Mouse (Mus musculus): ENCODE results near the gene Olfr288.

Olfr288 gene

GRCm38 (mm10) chr15:98167645-98168621 is 27.4 kb downstream of the Olfr288 start:
- intact Hi-C loops (cut with DNase I), result no loop called here

DNA sequence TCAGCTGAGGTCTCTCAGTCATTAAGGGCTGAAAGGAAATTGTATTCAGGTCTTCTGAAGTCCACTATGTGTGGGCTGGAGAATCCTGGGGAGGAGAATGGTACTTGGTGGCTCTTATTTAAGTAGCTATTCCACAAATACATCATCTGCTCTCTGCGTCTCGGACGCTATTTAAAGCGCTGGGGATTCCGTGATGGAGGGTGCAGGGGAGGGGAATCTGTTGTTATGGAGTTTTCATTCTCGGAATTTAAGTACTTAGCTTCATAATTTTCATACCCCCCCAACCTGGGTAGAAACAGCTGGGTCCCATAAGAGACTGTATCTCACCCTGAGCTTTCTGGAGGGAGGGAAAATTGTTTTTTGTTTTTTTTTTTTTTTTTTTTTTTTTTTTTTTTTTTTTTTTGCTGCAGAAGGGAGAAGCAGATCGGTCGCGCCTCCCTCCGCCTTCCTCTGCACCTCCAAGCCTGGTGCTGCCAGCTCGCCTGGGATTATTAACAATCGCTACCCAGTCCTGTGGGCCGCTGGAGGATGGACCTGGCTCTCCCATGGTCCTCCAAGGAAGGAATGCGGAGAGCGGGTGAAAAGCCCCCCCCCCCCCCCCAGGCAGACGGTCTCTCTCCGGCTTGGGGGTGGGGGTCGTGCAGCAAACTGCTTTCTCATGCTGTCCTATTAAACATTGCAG is 28.2 kb downstream of the Olfr288 start, which contains the start of gene Ccdc184:
Gene Ccdc184, plus strand, starts transcription at position 196 of the 682 bp plus-strand sequence.
- intact Hi-C loops (cut with DNase I), result no loop called here

DNA sequence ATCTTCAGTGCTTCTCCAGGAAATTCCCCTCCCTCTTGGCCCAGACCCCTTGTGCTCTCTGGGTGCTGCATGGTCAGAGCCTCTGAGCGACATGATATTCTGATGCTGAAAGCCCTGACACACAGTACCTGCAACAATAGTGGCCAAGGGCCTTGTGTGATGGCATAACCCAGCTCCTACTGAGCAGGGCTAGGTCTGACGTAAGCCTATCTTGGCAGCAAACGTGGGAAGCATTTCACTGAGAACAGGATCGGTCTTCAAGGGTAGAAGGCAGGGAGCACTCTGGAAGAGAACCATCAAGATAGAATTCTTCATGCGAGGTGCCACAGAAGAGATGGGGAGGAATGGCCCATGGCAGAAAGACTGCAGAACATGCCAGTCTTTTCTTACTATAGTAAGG is 29.8 kb downstream of the Olfr288 start, which contains the start of gene Asb8:
Gene Asb8, minus strand, starts transcription at position 101 of the 400 bp plus-strand sequence.
- intact Hi-C loops (cut with DNase I), result no loop called here

- intact Hi-C loops (cut with DNase I), result no loop called here
Observed at GRCm38 (mm10) chr15:98162561-98162960, 32.8 kb downstream of the Olfr288 start.

DNA sequence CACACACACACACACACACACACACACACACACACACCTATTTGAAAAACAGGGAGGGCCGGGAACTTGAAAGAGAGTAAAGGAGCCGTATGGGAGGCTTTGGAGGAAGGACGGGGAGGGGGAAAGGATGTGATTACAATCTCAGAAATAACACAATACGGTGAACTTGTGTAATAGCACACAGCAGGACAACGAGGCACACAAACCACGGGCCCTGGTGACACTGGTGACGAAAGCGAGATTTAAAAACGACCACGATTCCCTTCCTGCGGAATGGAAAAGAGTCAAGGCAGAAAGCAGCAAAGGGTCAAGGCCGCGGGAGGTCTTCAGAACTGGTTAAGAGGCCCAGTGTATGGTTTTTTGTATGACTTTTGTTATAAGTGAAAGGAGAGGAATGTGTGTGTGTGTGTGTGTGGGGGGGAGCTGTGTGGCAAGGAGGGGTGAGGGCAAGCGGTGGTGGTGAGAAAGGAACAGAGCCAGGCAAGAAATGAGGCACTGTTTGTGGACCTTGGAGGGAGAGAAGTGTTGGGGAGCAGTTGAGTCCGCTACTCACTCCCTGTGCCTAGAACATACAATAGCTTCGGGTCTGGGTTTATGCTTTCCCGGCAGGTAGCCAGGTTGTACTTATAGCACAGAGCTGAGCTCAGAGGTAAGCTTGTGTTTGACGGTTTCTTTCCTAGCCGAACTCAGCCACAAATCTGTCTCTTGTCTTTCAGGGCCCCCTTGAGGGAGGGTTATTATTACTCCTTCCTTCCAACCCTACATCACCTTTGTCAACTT is 34.1 kb downstream of the Olfr288 start:
- intact Hi-C loops (cut with DNase I), result no loop called here

GRCm38 (mm10) chr15:98157253-98157652 is 38.1 kb downstream of the Olfr288 start:
- intact Hi-C loops (cut with DNase I), result no loop called here

GRCm38 (mm10) chr15:98155944-98156343 is 39.4 kb downstream of the Olfr288 start:
- intact Hi-C loops (cut with DNase I), result no loop called here

- intact Hi-C loops (cut with DNase I), result no loop called here
Observed at GRCm38 (mm10) chr15:98155272-98155671, 40.1 kb downstream of the Olfr288 start.

GRCm38 (mm10) chr15:98154631-98155030 is 40.7 kb downstream of the Olfr288 start:
- intact Hi-C loops (cut with DNase I), result loop anchor here (5.0 kb wide), 1 partner anchor 67 kb away; no protein-coding TSS in a partner anchor

- intact Hi-C loops (cut with DNase I), result loop anchor here (5.0 kb wide), 1 partner anchor 67 kb away; no protein-coding TSS in a partner anchor
Observed at GRCm38 (mm10) chr15:98154146-98154545, 41.2 kb downstream of the Olfr288 start.

DNA sequence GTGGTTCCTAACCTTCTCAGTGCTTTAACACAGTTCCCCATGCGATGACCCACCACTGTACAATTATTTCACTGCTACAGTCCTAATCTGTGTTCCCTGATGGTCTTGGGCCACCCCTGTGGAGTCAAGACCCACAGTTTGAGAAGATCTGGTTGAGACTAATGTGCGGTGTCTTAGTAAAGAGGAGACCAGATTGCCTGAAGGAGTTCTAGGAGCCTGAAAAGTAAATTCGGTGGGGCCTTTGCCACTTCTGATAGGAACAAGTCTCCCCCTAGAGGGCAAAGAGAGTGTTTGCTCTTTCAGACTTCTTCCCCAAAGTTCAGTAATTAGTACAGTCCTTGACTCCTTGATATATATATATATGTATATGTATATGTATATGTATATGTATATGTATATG is 41.7 kb downstream of the Olfr288 start:
- intact Hi-C loops (cut with DNase I), result loop anchor here (5.0 kb wide), 1 partner anchor 66 kb away; no protein-coding TSS in a partner anchor

- intact Hi-C loops (cut with DNase I), result loop anchor here (5.0 kb wide), 1 partner anchor 66 kb away; no protein-coding TSS in a partner anchor
Observed at GRCm38 (mm10) chr15:98152916-98153315, 42.4 kb downstream of the Olfr288 start.

DNA sequence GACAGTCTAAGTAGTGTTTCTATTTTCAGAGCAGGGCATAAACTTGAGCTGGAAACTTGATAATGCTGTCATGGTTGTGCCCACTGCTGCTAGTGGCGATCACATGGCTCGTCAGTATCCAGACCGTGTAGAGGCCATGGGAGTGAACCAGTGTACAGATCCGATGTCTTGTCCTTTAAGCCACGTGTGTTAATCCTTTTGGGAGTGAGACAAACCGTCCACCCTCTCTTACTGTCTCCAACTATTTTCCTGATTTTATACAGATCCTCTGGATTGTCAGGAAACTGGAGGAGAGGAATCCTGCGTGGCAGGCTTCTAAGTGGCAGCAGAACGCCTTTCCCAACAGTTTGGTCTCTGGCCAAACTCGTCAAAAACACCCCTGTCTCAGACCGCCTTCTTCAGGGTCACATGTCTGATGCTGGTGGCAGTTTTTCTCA is 46.2 kb downstream of the Olfr288 start:
- intact Hi-C loops (cut with DNase I), result no loop called here

GRCm38 (mm10) chr15:98148356-98148755 is 47.0 kb downstream of the Olfr288 start:
- intact Hi-C loops (cut with DNase I), result no loop called here

DNA sequence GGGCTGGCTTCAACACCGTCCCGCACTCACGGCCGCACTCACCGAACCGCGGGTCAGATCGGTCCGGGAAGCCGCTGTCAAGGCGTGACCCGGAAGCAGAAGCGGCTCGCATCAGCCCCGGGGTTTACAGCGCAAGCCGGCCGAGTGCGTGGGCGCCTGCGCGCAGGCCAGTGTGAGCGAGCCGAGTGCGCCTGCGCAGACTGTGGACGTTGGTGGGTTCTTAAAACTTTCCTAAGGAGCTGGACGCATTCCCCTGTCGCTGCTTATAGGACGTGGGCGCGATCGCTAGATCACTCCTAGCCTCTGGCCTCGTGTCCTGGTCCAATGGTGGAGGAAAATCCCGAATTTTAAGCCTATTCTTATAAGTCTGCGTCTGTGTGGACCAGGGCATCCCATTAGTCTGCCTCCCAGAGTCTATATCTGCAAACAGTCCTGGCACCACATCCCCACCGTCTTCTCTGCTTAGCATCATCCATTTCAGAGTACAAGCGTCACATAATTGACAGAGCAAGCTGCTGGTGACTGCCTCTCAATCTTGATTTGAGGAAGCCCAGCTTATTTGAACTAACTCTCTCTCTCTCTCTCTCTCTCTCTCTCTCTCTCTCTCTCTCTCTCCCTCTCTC is 49.7 kb downstream of the Olfr288 start:
- intact Hi-C loops (cut with DNase I), result no loop called here

GRCm38 (mm10) chr15:98144861-98145507 is 50.4 kb downstream of the Olfr288 start:
- intact Hi-C loops (cut with DNase I), result no loop called here

DNA sequence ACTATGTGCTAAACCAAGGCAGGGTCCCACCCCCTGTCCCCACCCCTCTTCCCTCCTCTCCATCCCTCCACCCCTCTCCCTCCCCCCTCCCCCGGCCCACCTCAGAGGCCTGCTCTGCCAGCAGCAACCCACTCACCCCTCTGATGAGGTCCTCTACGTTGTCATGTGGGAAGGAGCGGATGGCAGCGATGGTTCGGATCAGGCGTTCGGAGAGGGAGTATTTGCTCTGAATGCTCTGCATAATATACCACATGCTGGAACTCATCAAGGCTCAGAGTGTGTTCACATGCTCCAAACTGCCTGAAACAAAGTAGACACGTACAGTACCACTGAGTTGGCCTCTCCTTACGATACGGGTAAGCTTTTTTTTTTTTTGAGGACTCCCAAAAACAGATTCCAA is 52.8 kb downstream of the Olfr288 start:
- intact Hi-C loops (cut with DNase I), result no loop called here

- intact Hi-C loops (cut with DNase I), result no loop called here
Observed at GRCm38 (mm10) chr15:98140809-98141208, 54.5 kb downstream of the Olfr288 start.

DNA sequence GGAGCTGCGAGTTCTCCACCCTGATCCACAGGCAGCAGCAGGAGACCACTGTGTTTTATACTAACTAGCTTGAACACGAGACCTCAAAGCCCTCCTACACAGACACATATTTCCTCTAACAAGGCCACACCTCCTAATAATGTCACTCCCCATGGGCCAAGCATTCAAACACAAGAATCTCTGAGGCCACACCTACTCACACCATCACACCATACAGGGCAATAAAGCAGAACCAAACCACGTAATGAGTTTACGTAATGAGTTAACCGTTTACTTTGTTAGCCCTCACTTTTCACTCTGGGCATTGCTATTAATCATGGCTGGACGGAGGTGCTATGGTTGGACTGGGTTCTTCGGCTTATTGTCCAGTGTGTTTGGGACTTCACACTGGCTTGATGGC is 55.6 kb downstream of the Olfr288 start:
- intact Hi-C loops (cut with DNase I), result no loop called here

DNA sequence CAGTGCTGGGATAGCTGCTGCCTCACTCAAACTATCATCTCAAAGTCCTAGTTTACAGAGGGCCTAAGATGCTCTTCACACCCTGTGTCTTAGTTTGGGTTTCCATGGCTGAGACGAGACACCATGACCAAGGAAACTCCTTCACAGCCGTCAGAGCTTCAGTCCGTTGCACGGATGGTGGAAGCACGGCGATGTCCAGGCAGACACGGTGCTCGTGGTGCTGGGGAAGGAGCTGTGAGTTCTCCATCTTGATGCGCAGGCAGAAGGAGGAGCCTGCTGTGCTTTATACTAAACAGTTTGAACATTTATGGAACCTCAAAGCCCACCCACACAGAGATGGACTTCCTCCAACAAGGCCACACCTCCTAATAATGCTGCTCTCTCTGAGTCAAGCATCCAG is 58.5 kb downstream of the Olfr288 start:
- intact Hi-C loops (cut with DNase I), result no loop called here

Measured in adrenal gland (tissue).